Comparison of ENCODE assay signal across 15 mouse cellular contexts in genomic region chr5:129524751-129525150, GRCm38 (mm10). TPM values are rescaled to one million over a fixed set of nuclear protein-coding genes. Genes with fewer than 3 reads are reported as not detected.
DNase-seq lines count a peak whose midpoint lies in the region; ATAC-seq and TF ChIP-seq lines count a peak whose summit lies in the region.
"Had no signal": no experiment of that assay in that cellular context is flagged by ENCODE, and none has a peak within 500 bp of the region (broad histone marks: within the 10 kb centered on the region; RNA-seq: fewer than 3 reads in every experiment).

No protein-coding gene starts in this region.

- intact Hi-C loops in gastrocnemius, adult 2 months (cut with DNase I) = no loop called here
- intact Hi-C loops in left cerebral cortex, adult 2 months (cut with DNase I) = no loop called here
- intact Hi-C loops in left cerebral cortex, postnatal 10 days (cut with DNase I) = no loop called here

- H3K4me3 ChIP-seq in gastrocnemius, adult 2 months = no peak overlapping the region
- H3K4me3 ChIP-seq in left cerebral cortex, adult 2 months = no peak overlapping the region
- H3K4me3 ChIP-seq in midbrain, postnatal 0 days (ENCODE audit: low read depth, low read length) = no peak overlapping the region
- H3K4me3 ChIP-seq: heart, embryonic 13.5 days; limb, embryonic 13.5 days had no signal

- H3K4me2 ChIP-seq in midbrain, postnatal 0 days (ENCODE audit: low read depth, low read length, poor library complexity, severe bottlenecking) = no peak overlapping the region
- H3K4me2 ChIP-seq: heart, embryonic 13.5 days; hindbrain, embryonic 14.5 days; limb, embryonic 13.5 days had no signal

- no peaks in the 10 kb centered on the region for H3K4me1 ChIP-seq in midbrain, postnatal 0 days (ENCODE audit: insufficient read depth, low read length)
- H3K4me1 ChIP-seq: limb, embryonic 13.5 days had no signal

- H3K9me3 ChIP-seq in midbrain, postnatal 0 days (ENCODE audit: low read length) = no peaks in the 10 kb centered on the region
- H3K9me3 ChIP-seq: heart, embryonic 13.5 days; limb, embryonic 13.5 days had no signal

- TF ChIP-seq CTCF in gastrocnemius, adult 2 months (IDR thresholded peaks at IDR 0.05) = no peak
- TF ChIP-seq CTCF in left cerebral cortex, adult 2 months (IDR thresholded peaks at IDR 0.05) = no peak
- TF ChIP-seq CTCF in midbrain, postnatal 0 days (IDR thresholded peaks at IDR 0.05) = no peak

- peak overlapping the region; percentile 38 for H3K27ac ChIP-seq in gastrocnemius, adult 2 months
- no peak overlapping the region for H3K27ac ChIP-seq in left cerebral cortex, adult 2 months
- H3K27ac ChIP-seq in midbrain, postnatal 0 days (ENCODE audit: low read depth, low read length) = no peak overlapping the region
- H3K27ac ChIP-seq: heart, embryonic 13.5 days; hindbrain, embryonic 14.5 days; limb, embryonic 13.5 days had no signal

- 94% methylated on average over 5 of the region's 5 CpGs for WGBS in midbrain, postnatal 0 days

- H3K9ac ChIP-seq in midbrain, postnatal 0 days (replicated peaks; ENCODE audit: low read length, poor library complexity, severe bottlenecking) = no peak overlapping the region
- H3K9ac ChIP-seq: heart, embryonic 13.5 days; hindbrain, embryonic 14.5 days; limb, embryonic 13.5 days had no signal

- peaks cover 44% of the 10 kb centered on the region for H3K36me3 ChIP-seq in midbrain, postnatal 0 days (ENCODE audit: insufficient read depth, low read length)

- no peak for DNase-seq in gastrocnemius, adult 2 months
- DNase-seq in gastrocnemius, adult 8-10 months (ENCODE audit: low spot score in 2 of 2) = no peak
- peak; percentile 33 to 37 for DNase-seq in left cerebral cortex, adult 2 months (ENCODE audit: extremely low spot score in 1 of 2, low spot score in 2 of 2)
- no peak for DNase-seq in left cerebral cortex, postnatal 10 days (ENCODE audit: extremely low spot score in 1 of 2, low spot score in 2 of 2)
- DNase-seq in 416B (ENCODE audit: low read depth) (peak; percentile 96), ZHBTc4 (ENCODE audit: low read depth, low spot score) (peak; percentile 15), liver (no peak)
- DNase-seq in midbrain, postnatal 0 days (ENCODE audit: low spot score) = no peak
- DNase-seq: adrenal gland, postnatal 14 days; cerebellum, adult 9-11 months; lung, postnatal 36 days; thymus, postnatal 4 days had no signal

- no peak for ATAC-seq in midbrain, postnatal 0 days (ENCODE audit: low FRiP score)

- H3K27me3 ChIP-seq in midbrain, postnatal 0 days (ENCODE audit: insufficient read depth, low read length) = no peaks in the 10 kb centered on the region
- H3K27me3 ChIP-seq: heart, embryonic 13.5 days; limb, embryonic 13.5 days had no signal

RNA-seq across cellular contexts. Expression of gene Sfswap, which starts 23.7 kb away (rescaled TPM):
- 10 to 100 TPM; 24.5 to 26.3 TPM for total RNA-seq in gastrocnemius, adult 2 months (2021)
- total RNA-seq in gastrocnemius, adult 8-10 months (2022) = 10 to 100 TPM; 16.5 to 23.9 (median 19.9) TPM
- total RNA-seq in left cerebral cortex, adult 2 months (2021) = 100 to 1,000 TPM; 108 to 118 TPM
- total RNA-seq in left cerebral cortex, postnatal 10 days (2021) = 100 to 1,000 TPM; 125 to 134 TPM
- total RNA-seq in midbrain, postnatal 0 days (2014; rRNA removed) = 88.2 and 120 TPM in 2 replicates
- polyA plus RNA-seq in midbrain, postnatal 0 days (2015; fragmentation: Nextera tagmentation; extraction: Ambion mirVana) = 50.1 and 52.1 TPM in 2 replicates

RNA-seq across cellular contexts. Expression of gene Mmp17, which starts 59.2 kb away (rescaled TPM):
- total RNA-seq in gastrocnemius, adult 2 months (2021) = under 1 TPM; 0.26 to 0.39 TPM
- total RNA-seq in gastrocnemius, adult 8-10 months (2022) = under 1 TPM; 0.22 to 0.58 (median 0.40) TPM
- total RNA-seq in left cerebral cortex, adult 2 months (2021) = 100 to 1,000 TPM; 107 to 113 TPM
- total RNA-seq in left cerebral cortex, postnatal 10 days (2021) = 10 to 100 TPM; 62.2 to 62.9 TPM
- total RNA-seq in midbrain, postnatal 0 days (2014; rRNA removed) = 22.9 and 24.6 TPM in 2 replicates
- polyA plus RNA-seq in midbrain, postnatal 0 days (2015; fragmentation: Nextera tagmentation; extraction: Ambion mirVana) = 10.0 and 11.6 TPM in 2 replicates

Comparison
In these comparisons a context has a peak if more than half of its experiments do, and no peak if none do; other contexts are left out.
1. DNase-seq: peak in left cerebral cortex, adult 2 months (2 of 2), 416B (single experiment) and ZHBTc4 (single experiment); none in gastrocnemius, adult 2 months (single experiment), gastrocnemius, adult 8-10 months (0 of 2), left cerebral cortex, postnatal 10 days (0 of 2), liver (single experiment) and midbrain, postnatal 0 days (single experiment).
2. RNA of gene Mmp17, which starts 59.2 kb away (total RNA-seq): 107 to 113 TPM in left cerebral cortex, adult 2 months, 62.2 to 62.9 TPM in left cerebral cortex, postnatal 10 days and 22.9 to 24.6 TPM in midbrain, postnatal 0 days; 0.22 to 0.58 TPM in gastrocnemius, adult 8-10 months and 0.26 to 0.39 TPM in gastrocnemius, adult 2 months; every median in the first group is over 10 times any median in the second.